Mouse (Mus musculus) neutrophil, adult 5-6 weeks (primary cell): ENCODE results near the gene Chchd5. TPM values are rescaled to one million over a fixed set of nuclear protein-coding genes. Genes with fewer than 3 reads are reported as not detected.

Source experiments
- total RNA-seq: library from RNA; stranded (forward); fragments of 200-1000 nt; gene quantifications from 2 replicates; pipeline ENCODE4 v1.2.3, GENCODE M21; 2017

The Chchd5 gene
- total RNA-seq, 1 experiment from 2014 or later: 15.2 TPM

Other genes starting within 250 kb of the Chchd5 start
- 12.8 and 14.4 TPM in 2 replicates for gene Zc3h8, start 185.6 kb upstream of the Chchd5 start, total RNA-seq
- 10.5 and 11.4 TPM in 2 replicates for gene Zc3h6, start 162.3 kb upstream of the Chchd5 start, total RNA-seq
- gene Gm10762, start 162.0 kb upstream of the Chchd5 start, total RNA-seq: 6.4 and 7.7 TPM in 2 replicates
- 0.12 TPM in 1 of 2 replicates, not detected in the other for gene Vinac1, start 81.5 kb upstream of the Chchd5 start, total RNA-seq
- 1.4 and 4.2 TPM in 2 replicates for gene Ttl, start 63.8 kb upstream of the Chchd5 start, total RNA-seq
- gene Polr1b, start 28.7 kb upstream of the Chchd5 start, total RNA-seq: 14.5 and 17.3 TPM in 2 replicates
- gene Slc20a1, start 69.1 kb downstream of the Chchd5 start, total RNA-seq: 161 and 196 TPM in 2 replicates
- 0.47 and 0.98 TPM in 2 replicates for gene Ckap2l, start 167.5 kb downstream of the Chchd5 start, total RNA-seq
- 0.98 and 1.9 TPM in 2 replicates for gene Il1a, start 180.3 kb downstream of the Chchd5 start, total RNA-seq
- 7,111 and 7,665 TPM in 2 replicates for gene Il1b, start 241.4 kb downstream of the Chchd5 start, total RNA-seq